ENCODE assay signal across 29 mouse cellular contexts in genomic region chr11:32634143-32634542, GRCm38 (mm10). TPM values are rescaled to one million over a fixed set of nuclear protein-coding genes. Genes with fewer than 3 reads are reported as not detected.
DNase-seq lines count a peak whose midpoint lies in the region; ATAC-seq and TF ChIP-seq lines count a peak whose summit lies in the region.
"Had no signal": no experiment of that assay in that cellular context is flagged by ENCODE, and none has a peak within 500 bp of the region (broad histone marks: within the 10 kb centered on the region; RNA-seq: fewer than 3 reads in every experiment).

No protein-coding gene starts in this region.

- H3K9ac ChIP-seq in liver, embryonic 13.5 days, result no peak overlapping the region
- no peak overlapping the region for H3K9ac ChIP-seq in stomach, embryonic 15.5 days
- H3K9ac ChIP-seq: embryonic facial prominence, embryonic 13.5 days; heart, embryonic 12.5 days; limb, embryonic 13.5 days; neural tube, embryonic 13.5 days had no signal

- peaks cover 5% of the 10 kb centered on the region for H3K36me3 ChIP-seq in G1E (replicated peaks)
- H3K36me3 ChIP-seq in liver, embryonic 13.5 days, result no peaks in the 10 kb centered on the region
- H3K36me3 ChIP-seq in stomach, embryonic 15.5 days, result no peaks in the 10 kb centered on the region
- H3K36me3 ChIP-seq: embryonic facial prominence, embryonic 13.5 days; heart, embryonic 12.5 days; hindbrain, embryonic 10.5 days; limb, embryonic 13.5 days; midbrain, embryonic 10.5 days; neural tube, embryonic 13.5 days had no signal

- peak overlapping the region; percentile 20; the same call in 1 of the 2 replicates for H3K27ac ChIP-seq in gastrocnemius, adult 2 months
- peak overlapping the region; percentile 54 for H3K27ac ChIP-seq in liver, embryonic 13.5 days
- H3K27ac ChIP-seq in stomach, embryonic 15.5 days, result peak overlapping the region; percentile 16; the same call in 1 of the 2 replicates
- H3K27ac ChIP-seq: embryonic facial prominence, embryonic 13.5 days; hindbrain, embryonic 10.5 days; hindbrain, postnatal 0 days; layer of hippocampus, adult 2 months; limb, embryonic 13.5 days; midbrain, embryonic 10.5 days; neural tube, embryonic 13.5 days had no signal

- 0 out of 2 replicates have a peak, but pooled peaks have one; percentile 15 for ATAC-seq in G1E (ENCODE audit: extremely low read depth, insufficient number of reproducible peaks, low FRiP score, poor library complexity, severe bottlenecking)
- ATAC-seq in liver, embryonic 13.5 days (ENCODE audit: low read depth), result 0 out of 2 replicates have a peak, but pooled peaks have one; percentile 43
- ATAC-seq in stomach, embryonic 15.5 days (ENCODE audit: insufficient read depth, low FRiP score, low read depth), result 0 out of 2 replicates have a peak, but pooled peaks have one; percentile 31
- no peak for ATAC-seq in inflammation-experienced regulatory T-cells, adult 6 months
- ATAC-seq: CD4-positive, CD25-positive, alpha-beta regulatory T cell, adult 4 months; forebrain, embryonic 14.5 days; hindbrain, postnatal 0 days; midbrain, embryonic 16.5 days; Patski had no signal

- no peak overlapping the region for H3K4me3 ChIP-seq in gastrocnemius, adult 2 months
- no peak overlapping the region; the same call in 1 of the 2 replicates for H3K4me3 ChIP-seq in G1E (ENCODE audit: low read depth, low read length)
- H3K4me3 ChIP-seq in liver, embryonic 13.5 days (replicated peaks), result no peak overlapping the region
- no peak overlapping the region for H3K4me3 ChIP-seq in stomach, embryonic 15.5 days (replicated peaks)
- H3K4me3 ChIP-seq: embryonic facial prominence, embryonic 13.5 days; heart, embryonic 12.5 days; hindbrain, embryonic 10.5 days; layer of hippocampus, adult 2 months; limb, embryonic 13.5 days; midbrain, embryonic 10.5 days; myocyte; neural tube, embryonic 13.5 days had no signal

- TF ChIP-seq CTCF in gastrocnemius, adult 2 months (IDR thresholded peaks at IDR 0.05), result no peak
- no peak for TF ChIP-seq CTCF in G1E (IDR thresholded peaks at IDR 0.05; ENCODE audit: low read depth, low read length)

- H3K9me3 ChIP-seq in G1E (replicated peaks), result no peaks in the 10 kb centered on the region
- H3K9me3 ChIP-seq in liver, embryonic 13.5 days (replicated peaks), result no peaks in the 10 kb centered on the region
- H3K9me3 ChIP-seq in stomach, embryonic 15.5 days, result no peaks in the 10 kb centered on the region
- H3K9me3 ChIP-seq: embryonic facial prominence, embryonic 13.5 days; hindbrain, embryonic 10.5 days; limb, embryonic 13.5 days; midbrain, embryonic 10.5 days; neural tube, embryonic 13.5 days had no signal

- no peak for DNase-seq in gastrocnemius, adult 2 months
- DNase-seq in gastrocnemius, postnatal 36 days, result no peak
- no peak for DNase-seq in G1E (ENCODE audit: low spot score)
- DNase-seq in liver, embryonic 13.5 days, result no peak
- DNase-seq in layer of hippocampus, postnatal 36 days, result no peak
- DNase-seq in right cerebral cortex, postnatal 25 days, result no peak
- DNase-seq: adrenal gland, postnatal 36 days; cerebellum, adult 9-11 months; heart, postnatal 10 days; kidney, adult 9 months; kidney, postnatal 25 days; lung, adult 2 months; lung, postnatal 14 days; right cerebral cortex, postnatal 4 days had no signal

- no peaks in the 10 kb centered on the region; the same call in 1 of the 2 replicates for H3K27me3 ChIP-seq in G1E (ENCODE audit: insufficient read depth, low read length)
- H3K27me3 ChIP-seq in liver, embryonic 13.5 days, result no peaks in the 10 kb centered on the region
- H3K27me3 ChIP-seq in stomach, embryonic 15.5 days (replicated peaks), result no peaks in the 10 kb centered on the region
- H3K27me3 ChIP-seq: embryonic facial prominence, embryonic 13.5 days; heart, embryonic 12.5 days; limb, embryonic 13.5 days; neural tube, embryonic 13.5 days; Patski had no signal

- 43% methylated on average over 2 of the region's 2 CpGs for WGBS in liver, embryonic 13.5 days (ENCODE audit: insufficient replicate concordance)
- WGBS in stomach, embryonic 15.5 days, result 41% methylated on average over 2 of the region's 2 CpGs

- intact Hi-C loops in gastrocnemius, adult 2 months (cut with DNase I), result no loop called here
- intact Hi-C loops in gastrocnemius, postnatal 36 days (cut with DNase I), result no loop called here

- no peak overlapping the region for H3K4me2 ChIP-seq in liver, embryonic 13.5 days
- H3K4me2 ChIP-seq in stomach, embryonic 15.5 days, result no peak overlapping the region
- H3K4me2 ChIP-seq: embryonic facial prominence, embryonic 13.5 days; heart, embryonic 12.5 days; limb, embryonic 13.5 days; neural tube, embryonic 13.5 days had no signal

- H3K4me1 ChIP-seq in G1E (ENCODE audit: insufficient read depth, low read depth, low read length), result peaks cover 24% of the 10 kb centered on the region
- H3K4me1 ChIP-seq in liver, embryonic 13.5 days (replicated peaks), result peaks cover 36% of the 10 kb centered on the region
- H3K4me1 ChIP-seq in stomach, embryonic 15.5 days, result no peaks in the 10 kb centered on the region
- H3K4me1 ChIP-seq: hindbrain, embryonic 10.5 days; midbrain, embryonic 10.5 days; neural tube, embryonic 13.5 days had no signal

RNA-seq across cellular contexts. Expression of gene Fbxw11, which starts 8.4 kb away (rescaled TPM):
- total RNA-seq in gastrocnemius, adult 2 months (2021), result 10 to 100 TPM; 56.9 to 68.9 TPM
- 10 to 100 TPM; 51.0 to 52.6 TPM for total RNA-seq in gastrocnemius, postnatal 36 days (2021)
- 32.6 and 39.8 TPM in 2 replicates for total RNA-seq in G1E (2014; fragmentation: Nextera tagmentation)
- 51.4 and 53.7 TPM in 2 replicates for total RNA-seq in G1E (2017)
- 16.9 and 24.0 TPM in 2 replicates for polyA plus RNA-seq in G1E (2012)
- 19.2 and 23.9 TPM in 2 replicates for polyA plus RNA-seq in liver, embryonic 13.5 days (2015; fragmentation: Nextera tagmentation; extraction: Ambion mirVana)
- polyA plus RNA-seq in stomach, embryonic 15.5 days (2015; fragmentation: Nextera tagmentation; extraction: Ambion mirVana), result 61.7 and 68.8 TPM in 2 replicates
- 100 to 1,000 TPM; 148 to 157 TPM for total RNA-seq in layer of hippocampus, postnatal 36 days (2021)
- polyA plus RNA-seq in inflammation-experienced regulatory T-cells, adult 6 months (2017; shearing (Covaris generic)), result 10 to 100 TPM; 20.0 to 28.6 (median 21.7) TPM
